Mouse (Mus musculus): ENCODE measurements around the gene Acadl.

- TF ChIP-seq CTCF (IDR thresholded peaks at IDR 0.05; ENCODE audit: insufficient read depth, low read length): peak; percentile 40; the same call in 1 of the 2 replicates
- TF ChIP-seq POLR2A (IDR thresholded peaks at IDR 0.05; ENCODE audit: borderline replicate concordance, extremely low read depth, low read depth, low read length): no peak
These were observed 15.6 kb downstream of the Acadl start for GRCm38 (mm10) chr1:66847506-66847905.

Data from lung, adult 2 months (tissue).